16 mouse cellular contexts compared by ENCODE assay signal in the genomic region with DNA sequence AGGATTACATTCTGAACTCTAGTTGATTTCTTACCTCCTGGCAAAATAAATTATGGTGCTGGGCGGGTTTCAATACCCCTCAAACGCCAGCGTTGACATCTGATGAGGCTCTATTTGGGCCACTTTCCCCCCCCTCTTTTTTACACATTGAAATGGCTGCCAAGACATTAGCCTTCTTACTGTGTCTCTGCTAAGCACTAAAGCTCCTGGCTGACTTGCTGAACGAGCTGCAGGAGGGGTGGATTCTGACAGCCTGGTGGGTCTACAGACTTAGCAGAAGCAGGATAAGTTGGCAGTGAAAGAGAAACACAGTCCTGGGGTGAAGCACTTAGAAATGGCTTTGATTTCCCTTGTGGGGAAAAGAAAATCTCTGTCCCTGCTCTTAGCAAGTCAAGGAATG.
"Had no signal": no experiment of that assay in that cellular context is flagged by ENCODE, and none has a peak within 500 bp of the region (broad histone marks: within the 10 kb centered on the region; RNA-seq: fewer than 3 reads in every experiment).

No protein-coding gene starts in this region.

- H3K27ac ChIP-seq: kidney, embryonic 15.5 days; left cerebral cortex, adult 2 months; liver, embryonic 15.5 days; midbrain, embryonic 10.5 days; neural tube, embryonic 13.5 days had no signal

- H3K4me3 ChIP-seq: kidney, embryonic 15.5 days; left cerebral cortex, adult 2 months; liver, embryonic 15.5 days; midbrain, embryonic 10.5 days; neural tube, embryonic 13.5 days had no signal

- H3K9ac ChIP-seq: kidney, embryonic 15.5 days; liver, embryonic 15.5 days; neural tube, embryonic 13.5 days had no signal

- H3K36me3 ChIP-seq: kidney, embryonic 15.5 days; liver, embryonic 15.5 days; midbrain, embryonic 10.5 days; neural tube, embryonic 13.5 days had no signal

- H3K4me1 ChIP-seq: kidney, embryonic 15.5 days; liver, embryonic 15.5 days; midbrain, embryonic 10.5 days; neural tube, embryonic 13.5 days had no signal

- ATAC-seq: lung, postnatal 0 days had no signal

- H3K27me3 ChIP-seq: kidney, embryonic 15.5 days; liver, embryonic 15.5 days; neural tube, embryonic 13.5 days had no signal

- H3K9me3 ChIP-seq: kidney, embryonic 15.5 days; liver, embryonic 15.5 days; midbrain, embryonic 10.5 days; neural tube, embryonic 13.5 days had no signal

- H3K4me2 ChIP-seq: kidney, embryonic 15.5 days; liver, embryonic 11.5 days; liver, embryonic 15.5 days; neural tube, embryonic 13.5 days had no signal

- DNase-seq: kidney, adult 2 months; kidney, postnatal 14 days; lung, adult 2 months; lung, postnatal 4 days; midbrain, embryonic 14.5 days; retina, postnatal 1 day; right cerebral cortex, postnatal 4 days; spleen, adult 18-20 months; thymus, postnatal 4 days had no signal
